Mouse (Mus musculus) C2C12 (cell line): ENCODE data around the gene 2310022A10Rik. TPM values are rescaled to one million over a fixed set of nuclear protein-coding genes. Genes with fewer than 3 reads are reported as not detected.

Experiments used
- H3K27me3 ChIP-seq: one replicate; pipeline ENCODE4 v1.6.1; 2011; ENCODE audit not compliant: control insufficient read depth, insufficient read depth, insufficient read length
- H3K36me3 ChIP-seq: one replicate; pipeline ENCODE4 v1.6.1; 2011; ENCODE audit not compliant: control insufficient read depth, insufficient read depth
- H3K4me3 ChIP-seq: one replicate; pipeline ENCODE4 v1.5.1; 2011; ENCODE audit warnings: mild to moderate bottlenecking, control low read depth; ENCODE audit not compliant: poor library complexity, insufficient read depth, severe bottlenecking
- H3K79me2 ChIP-seq: one replicate; pipeline ENCODE4 v1.6.1; 2011; ENCODE audit not compliant: control insufficient read depth, insufficient read depth
- H3K79me3 ChIP-seq: one replicate; pipeline ENCODE4 v1.6.1; 2011; ENCODE audit warnings: low read depth, control low read depth
- H3ac ChIP-seq: one replicate; pipeline ENCODE3; 2011; ENCODE audit warnings: low read depth; ENCODE audit not compliant: control insufficient read depth, insufficient read length
- CEBPB ChIP-seq: IDR thresholded peaks from one replicate; pipeline ENCODE4 v1.6.1; 2011; ENCODE audit warnings: low read depth, mild to moderate bottlenecking, control low read depth, moderate library complexity
- CTCF ChIP-seq: IDR thresholded peaks from one replicate; pipeline ENCODE4 v1.5.1; 2011; ENCODE audit not compliant: control insufficient read depth, insufficient read depth, insufficient read length
- FOSL1 ChIP-seq: IDR thresholded peaks from one replicate; pipeline ENCODE4 v1.8.0; 2011; ENCODE audit warnings: mild to moderate bottlenecking, low read length; ENCODE audit not compliant: poor library complexity, insufficient read depth, severe bottlenecking
- MAX ChIP-seq: IDR thresholded peaks from one replicate; pipeline ENCODE4 v1.6.1; 2011; ENCODE audit warnings: mild to moderate bottlenecking, control low read depth
- MYOD1 ChIP-seq: IDR thresholded peaks from one replicate; pipeline ENCODE4 v1.6.1; 2011; ENCODE audit warnings: low read depth; ENCODE audit not compliant: control insufficient read depth, insufficient read length
- MYOG ChIP-seq: IDR thresholded peaks from one replicate; pipeline ENCODE4 v1.6.1; 2011; ENCODE audit not compliant: control insufficient read depth, insufficient read length; ENCODE audit errors: extremely low read depth
- USF1 ChIP-seq: IDR thresholded peaks from one replicate; pipeline ENCODE4 v1.6.1; 2011; ENCODE audit warnings: low read depth, mild to moderate bottlenecking, control low read depth, moderate library complexity
- polyA plus RNA-seq: library from polyadenylated mRNA; unstranded; fragments of >200 nt; fragmentation: generic; extraction: Trizol; gene quantifications from one replicate; pipeline ENCODE4 v1.2.1, GENCODE M21; 2012; ENCODE audit warnings: missing spikeins

The 2310022A10Rik gene
- polyA plus RNA-seq, 1 experiment: 26.9 TPM

DNA sequence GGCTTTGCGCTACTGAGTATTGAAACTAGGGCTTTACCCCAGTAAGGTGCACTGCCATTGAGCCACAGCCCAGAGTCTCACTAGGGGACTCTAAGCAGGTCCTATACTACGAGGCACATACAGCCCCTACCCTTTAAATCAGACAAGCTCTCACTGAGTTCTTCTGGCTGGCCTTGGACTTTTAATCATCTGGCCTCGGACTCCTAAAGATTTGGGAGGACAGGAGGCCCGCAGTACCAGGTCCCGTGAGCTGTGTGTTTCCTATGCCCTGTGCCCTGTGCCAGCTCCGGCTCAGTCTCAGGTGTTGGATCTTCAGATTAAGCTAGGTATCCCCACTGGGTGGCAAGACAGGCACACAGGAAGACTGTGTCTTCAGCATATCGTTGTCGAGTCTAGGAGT is 15.0 kb upstream of the 2310022A10Rik start:
- Histone ChIP-seq H3ac (no peak overlapping the region), H3K79me3 (no peaks in the 10 kb centered on the region), H3K27me3 (no peaks in the 10 kb centered on the region), H3K4me3 (no peak overlapping the region), H3K36me3 (no peaks in the 10 kb centered on the region), H3K79me2 (no peaks in the 10 kb centered on the region)
- TF ChIP-seq MAX (no peak), FOSL1 (no peak), MYOD1 (no peak), CEBPB (no peak), CTCF (no peak), USF1 (no peak), MYOG (no peak)

DNA sequence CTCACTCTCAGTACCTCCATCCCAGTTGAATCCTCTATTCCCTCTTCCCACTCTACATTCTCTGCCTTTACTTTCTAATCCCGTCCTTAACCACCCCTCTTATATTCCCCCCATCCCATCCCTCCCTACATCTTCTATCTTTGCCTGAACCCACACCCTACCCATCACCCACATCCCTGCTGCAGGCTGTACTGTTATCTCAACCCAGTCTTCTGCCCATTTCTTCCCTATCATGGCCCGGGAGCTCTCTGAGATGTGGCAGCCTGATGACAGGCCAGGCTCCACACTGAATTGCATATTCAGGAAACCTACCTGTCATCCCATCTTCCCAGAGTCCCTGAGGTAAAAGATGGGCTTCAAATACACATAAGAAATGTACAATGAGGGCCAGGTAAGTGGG is 14.2 kb upstream of the 2310022A10Rik start:
- H3K36me3 ChIP-seq: no peaks in the 10 kb centered on the region
- H3K79me2 ChIP-seq: no peaks in the 10 kb centered on the region
- H3ac ChIP-seq: no peak overlapping the region
- H3K4me3 ChIP-seq: no peak overlapping the region
- TF ChIP-seq CEBPB: no peak
- TF ChIP-seq MAX: no peak
- no peak for TF ChIP-seq MYOG
- TF ChIP-seq MYOD1: no peak
- no peak for TF ChIP-seq FOSL1
- TF ChIP-seq CTCF: no peak
- no peak for TF ChIP-seq USF1
- H3K27me3 ChIP-seq: no peaks in the 10 kb centered on the region
- H3K79me3 ChIP-seq: no peaks in the 10 kb centered on the region

DNA sequence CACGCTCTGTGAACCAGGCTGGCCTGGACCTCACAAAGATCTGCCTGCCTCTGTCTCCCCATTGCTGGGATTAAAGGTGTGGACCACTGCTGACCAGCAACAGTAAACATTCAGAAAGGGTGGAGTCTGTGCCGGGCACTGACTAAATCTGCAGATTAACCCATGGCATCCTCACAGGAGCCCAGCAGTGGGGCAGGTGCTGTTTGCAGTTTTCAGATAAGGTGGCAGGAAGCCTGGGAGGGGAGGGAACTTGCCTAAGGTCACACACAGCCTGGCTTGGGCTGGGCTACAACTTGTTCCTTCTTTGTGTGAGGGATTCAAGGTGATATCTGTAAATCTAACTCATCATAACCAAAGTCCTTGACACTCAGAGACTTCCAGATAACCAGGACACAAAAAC is 12.5 kb upstream of the 2310022A10Rik start:
- TF ChIP-seq CEBPB: no peak
- TF ChIP-seq CTCF: no peak
- TF ChIP-seq FOSL1: no peak
- TF ChIP-seq USF1: no peak
- TF ChIP-seq MYOG: no peak
- no peak for TF ChIP-seq MYOD1
- no peak for TF ChIP-seq MAX
- no peaks in the 10 kb centered on the region for H3K79me3 ChIP-seq
- no peak overlapping the region for H3ac ChIP-seq
- no peaks in the 10 kb centered on the region for H3K79me2 ChIP-seq
- H3K36me3 ChIP-seq: no peaks in the 10 kb centered on the region
- H3K27me3 ChIP-seq: no peaks in the 10 kb centered on the region
- no peak overlapping the region for H3K4me3 ChIP-seq

DNA sequence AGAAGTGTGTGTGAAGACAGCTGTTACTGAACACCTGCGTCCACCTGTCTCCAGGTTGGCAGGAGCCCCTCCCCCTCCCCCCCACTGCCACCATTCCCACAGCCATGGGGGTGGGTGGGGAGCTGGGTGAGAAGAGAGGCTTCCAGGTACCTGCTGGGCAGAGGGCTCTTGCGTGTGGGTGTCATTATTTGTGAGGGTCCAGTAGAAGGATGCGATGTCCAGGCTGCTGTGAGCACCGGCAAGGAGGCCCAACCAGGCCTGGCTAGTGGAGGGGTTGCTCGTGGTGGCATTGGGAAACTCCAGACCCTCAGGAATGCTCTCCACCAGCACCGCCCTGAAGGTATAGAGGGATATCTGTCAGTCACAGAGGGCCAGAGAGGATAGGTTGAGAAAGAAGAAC is 12.1 kb upstream of the 2310022A10Rik start:
- no peaks in the 10 kb centered on the region for H3K36me3 ChIP-seq
- H3K79me2 ChIP-seq: no peaks in the 10 kb centered on the region
- no peaks in the 10 kb centered on the region for H3K27me3 ChIP-seq
- TF ChIP-seq MAX: no peak
- no peak for TF ChIP-seq FOSL1
- no peak for TF ChIP-seq CEBPB
- no peak for TF ChIP-seq MYOD1
- TF ChIP-seq MYOG: no peak
- no peak for TF ChIP-seq CTCF
- no peak for TF ChIP-seq USF1
- H3ac ChIP-seq: no peak overlapping the region
- H3K4me3 ChIP-seq: no peak overlapping the region
- no peaks in the 10 kb centered on the region for H3K79me3 ChIP-seq

DNA sequence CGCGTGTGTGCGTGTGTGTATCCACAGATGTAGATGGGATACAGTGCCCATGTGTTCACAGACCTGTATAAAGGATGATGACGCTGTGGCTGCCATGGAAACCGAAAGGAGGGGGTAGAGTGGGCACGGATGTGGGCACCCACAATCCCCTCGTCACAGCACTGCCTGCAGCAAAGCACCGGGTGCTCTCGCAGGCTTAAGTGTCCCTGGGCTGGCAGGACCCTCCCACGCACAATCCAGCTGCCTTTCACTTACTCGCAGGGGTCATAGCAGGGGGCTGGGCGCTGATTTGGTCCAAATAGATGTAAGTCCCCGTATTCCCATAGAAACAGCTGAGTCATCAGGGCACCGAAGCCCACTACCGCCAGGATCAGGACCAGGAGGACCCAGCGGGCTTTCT is 11.6 kb upstream of the 2310022A10Rik start:
- no peaks in the 10 kb centered on the region for H3K27me3 ChIP-seq
- H3K79me3 ChIP-seq: no peaks in the 10 kb centered on the region
- TF ChIP-seq USF1 (no peak), CTCF (no peak), FOSL1 (no peak)
- no peaks in the 10 kb centered on the region for H3K36me3 ChIP-seq
- H3K4me3 ChIP-seq: no peak overlapping the region
- no peak overlapping the region for H3ac ChIP-seq
- no peaks in the 10 kb centered on the region for H3K79me2 ChIP-seq

DNA sequence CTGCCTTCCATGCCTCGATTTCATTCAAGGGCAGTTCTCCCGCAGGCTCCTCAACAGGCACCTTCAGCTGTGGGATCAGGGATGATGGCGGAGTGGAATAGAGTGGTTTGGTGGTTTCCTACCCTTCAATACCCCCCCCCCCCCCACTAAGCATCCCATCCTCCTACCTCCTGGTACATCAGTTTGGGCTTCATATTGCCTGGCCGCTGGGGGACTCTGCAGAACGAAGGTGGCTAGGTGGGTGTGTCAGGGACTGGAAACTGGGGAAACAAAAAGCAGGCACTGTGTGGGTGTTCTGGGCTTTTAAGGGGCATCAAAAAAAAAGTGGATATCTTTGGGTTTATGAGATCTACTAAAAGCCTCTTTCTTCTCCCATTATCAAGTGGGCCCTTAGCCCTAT is 11.1 kb upstream of the 2310022A10Rik start:
- Histone ChIP-seq H3K4me3 (no peak overlapping the region), H3K79me2 (no peaks in the 10 kb centered on the region), H3K79me3 (no peaks in the 10 kb centered on the region), H3K27me3 (no peaks in the 10 kb centered on the region), H3K36me3 (no peaks in the 10 kb centered on the region), H3ac (no peak overlapping the region)
- TF ChIP-seq CEBPB (no peak), MAX (no peak), MYOD1 (no peak), CTCF (no peak), MYOG (no peak), USF1 (no peak), FOSL1 (no peak)
